Mouse (Mus musculus) brain, embryonic 14.5 days (tissue): ENCODE measurements around the gene Prdm16.

ENCODE experiments used
- CTCF ChIP-seq: fragments of 200-500 bp; IDR thresholded peaks from 2 replicates; pipeline ENCODE4 v1.5.1; 2012; ENCODE audit warnings: inconsistent platforms, mild to moderate bottlenecking, moderate library complexity, borderline replicate concordance; ENCODE audit not compliant: insufficient read depth, insufficient read length; ENCODE audit errors: extremely low read depth
- POLR2A ChIP-seq: fragments of 200-500 bp; IDR thresholded peaks from 2 replicates; pipeline ENCODE4 v1.6.1; 2012; ENCODE audit warnings: mild to moderate bottlenecking, inconsistent platforms, borderline replicate concordance; ENCODE audit not compliant: poor library complexity, insufficient read depth, insufficient read length, severe bottlenecking; ENCODE audit errors: extremely low read depth

- TF ChIP-seq CTCF: no peak
- no peak for TF ChIP-seq POLR2A
Observed at GRCm38 (mm10) chr4:154503260-154503829, 133.3 kb downstream of the Prdm16 start.
